Mouse (Mus musculus) midbrain, embryonic 10.5 days (tissue): ENCODE measurements around the gene Zan. TPM values are rescaled to one million over a fixed set of nuclear protein-coding genes. Genes with fewer than 3 reads are reported as not detected.

ENCODE experiments used
- polyA plus RNA-seq: library from polyadenylated mRNA; unstranded; fragments of >200 nt; fragmentation: Nextera tagmentation; extraction: Ambion mirVana; gene quantifications from 2 replicates; pipeline ENCODE4 v1.2.1, GENCODE M21; 2016

The Zan gene
- polyA plus RNA-seq, 1 experiment from 2014 or later: 0.07 TPM

Other genes with a start within 250 kb of the Zan start
- gene Ache, start 189.5 kb downstream of the Zan start, polyA plus RNA-seq: 3.4 and 4.8 TPM in 2 replicates
- gene Ufsp1, start 182.4 kb downstream of the Zan start, polyA plus RNA-seq: 9.6 and 11.0 TPM in 2 replicates
- 190 and 192 TPM in 2 replicates for gene Srrt, start 169.4 kb downstream of the Zan start, polyA plus RNA-seq
- gene Trip6, start 162.7 kb downstream of the Zan start, polyA plus RNA-seq: 61.0 and 61.1 TPM in 2 replicates
- gene Slc12a9, start 143.5 kb downstream of the Zan start, polyA plus RNA-seq: 12.0 and 14.3 TPM in 2 replicates
- 28.9 and 30.0 TPM in 2 replicates for gene Ephb4, start 127.0 kb downstream of the Zan start, polyA plus RNA-seq
- 54.1 and 55.3 TPM in 2 replicates for gene Pop7, start 25.5 kb upstream of the Zan start, polyA plus RNA-seq
- 15.1 and 16.4 TPM in 2 replicates for gene Gigyf1, start 41.5 kb upstream of the Zan start, polyA plus RNA-seq
- 2.6 and 5.5 TPM in 2 replicates for gene Epo, start 56.2 kb upstream of the Zan start, polyA plus RNA-seq
- 400 and 414 TPM in 2 replicates for gene Gnb2, start 56.4 kb upstream of the Zan start, polyA plus RNA-seq
- 9.4 and 27.5 TPM in 2 replicates for gene Actl6b, start 76.5 kb upstream of the Zan start, polyA plus RNA-seq
- gene Tfr2, start 92.8 kb upstream of the Zan start, polyA plus RNA-seq: 1.9 and 2.2 TPM in 2 replicates
- 14.0 and 19.4 TPM in 2 replicates for gene Mospd3, start 124.0 kb upstream of the Zan start, polyA plus RNA-seq
- 61.4 and 68.2 TPM in 2 replicates for gene Pcolce, start 136.7 kb upstream of the Zan start, polyA plus RNA-seq
- 0.25 and 0.28 TPM in 2 replicates for gene Fbxo24, start 151.9 kb upstream of the Zan start, polyA plus RNA-seq
- 27.2 and 32.7 TPM in 2 replicates for gene Lrch4, start 152.1 kb upstream of the Zan start, polyA plus RNA-seq
- 14.0 and 15.4 TPM in 2 replicates for gene Gm20605, start 152.1 kb upstream of the Zan start, polyA plus RNA-seq
- 7.7 and 7.8 TPM in 2 replicates for gene Sap25, start 164.3 kb upstream of the Zan start, polyA plus RNA-seq
- gene Irs3, start 168.7 kb upstream of the Zan start, polyA plus RNA-seq: 0.36 and 0.48 TPM in 2 replicates
- gene Agfg2, start 207.7 kb upstream of the Zan start, polyA plus RNA-seq: 27.2 and 28.8 TPM in 2 replicates